Mouse (Mus musculus): Measurements from ENCODE around the gene Tnfrsf4. TPM values are rescaled to one million over a fixed set of nuclear protein-coding genes. Genes with fewer than 3 reads are reported as not detected.

The Tnfrsf4 gene
- polyA plus RNA-seq, 1 experiment, result 81.3 TPM

DNA sequence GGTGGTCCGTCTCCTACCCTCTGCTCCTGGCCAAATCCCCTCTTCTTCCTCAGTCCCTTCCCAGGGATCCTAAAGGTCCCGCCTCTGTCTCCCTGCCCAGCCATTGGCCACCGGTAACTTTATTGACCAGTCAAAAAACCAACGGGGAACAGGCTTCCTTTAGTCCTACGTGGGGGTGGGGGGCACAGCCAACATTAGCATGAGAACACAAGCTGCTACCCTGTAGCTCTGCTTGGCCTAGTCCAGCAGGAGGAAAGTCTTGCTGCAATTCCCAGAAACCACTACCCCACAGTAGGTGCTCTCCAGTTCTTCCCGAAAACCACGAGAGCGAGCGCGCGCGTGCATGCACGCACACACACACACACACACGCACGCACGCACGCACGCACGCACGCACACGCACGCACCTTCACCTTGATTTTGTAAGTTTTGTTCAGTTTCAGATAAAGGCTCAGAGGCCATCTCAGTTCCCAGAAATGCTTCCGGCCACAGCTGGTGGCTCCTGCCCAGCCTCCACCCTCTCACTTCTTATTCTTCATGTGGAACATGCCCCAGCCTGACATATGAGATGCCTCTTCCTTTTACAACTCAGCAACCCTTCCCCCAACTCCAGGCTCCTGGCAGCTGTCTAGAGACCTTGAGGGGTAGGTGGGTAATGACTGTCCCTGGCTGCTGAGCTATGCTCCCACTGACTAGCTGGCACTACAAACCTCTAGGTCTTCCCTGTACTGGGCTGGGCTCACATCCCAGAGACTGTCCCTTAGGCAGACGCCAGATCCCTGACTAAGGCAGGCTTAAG lies 18.1 kb downstream of the Tnfrsf4 start:
- WGBS, result 10% methylated on average over 24 of the region's 24 CpGs
- Histone ChIP-seq H3K4me3 (ENCODE audit: control insufficient read depth, insufficient read depth, low read length) (peak overlapping the region; percentile 37), H3K4me1 (replicated peaks; ENCODE audit: control insufficient read depth, insufficient read depth, low read length) (peaks cover 62% of the 10 kb centered on the region), H3K36me3 (ENCODE audit: control insufficient read depth, insufficient read depth, low read length) (no peaks in the 10 kb centered on the region; the same call in 1 of the 2 replicates), H3K27me3 (ENCODE audit: control insufficient read depth, insufficient read depth, low read length) (no peaks in the 10 kb centered on the region; the same call in 1 of the 2 replicates), H3K27ac (ENCODE audit: control insufficient read depth, insufficient read depth, low read length) (peak overlapping the region; percentile 91)
- no peak for TF ChIP-seq CTCF (IDR thresholded peaks at IDR 0.05; ENCODE audit: borderline replicate concordance, control insufficient read depth, extremely low read depth, insufficient read depth, low read length, poor library complexity)
- TF ChIP-seq POLR2A (IDR thresholded peaks at IDR 0.05; ENCODE audit: control insufficient read depth, extremely low read depth, insufficient read depth, low read length, poor library complexity), result no peak
- peak; percentile 59 for DNase-seq

DNA sequence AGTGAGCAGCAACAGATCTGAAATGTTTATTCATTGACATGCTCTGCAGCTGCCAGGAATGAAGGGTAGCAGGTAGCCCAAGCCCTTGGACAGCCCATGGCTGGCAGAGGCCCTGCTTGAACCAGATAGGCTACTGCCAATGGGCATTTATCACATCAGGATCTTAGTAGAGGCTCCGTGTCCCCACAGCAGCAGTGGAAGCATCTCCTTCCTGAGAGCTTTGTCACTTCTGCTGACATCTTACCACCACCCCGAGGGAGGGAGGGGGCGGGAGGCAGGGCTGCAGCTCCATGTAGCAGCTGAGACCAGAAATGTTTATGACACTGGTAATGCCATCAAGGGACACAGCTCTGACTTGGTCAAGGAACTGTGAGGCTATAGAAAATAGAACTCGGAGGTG lies 19.2 kb downstream of the Tnfrsf4 start:
- 44% methylated on average over 4 of the region's 4 CpGs for WGBS
- no peaks in the 10 kb centered on the region; the same call in 1 of the 2 replicates for H3K27me3 ChIP-seq (ENCODE audit: control insufficient read depth, insufficient read depth, low read length)
- no peak overlapping the region for H3K4me3 ChIP-seq (ENCODE audit: control insufficient read depth, insufficient read depth, low read length)
- H3K27ac ChIP-seq (ENCODE audit: control insufficient read depth, insufficient read depth, low read length), result peak overlapping the region; percentile 91
- H3K36me3 ChIP-seq (ENCODE audit: control insufficient read depth, insufficient read depth, low read length), result no peaks in the 10 kb centered on the region; the same call in 1 of the 2 replicates
- no peak for TF ChIP-seq CTCF (IDR thresholded peaks at IDR 0.05; ENCODE audit: borderline replicate concordance, control insufficient read depth, extremely low read depth, insufficient read depth, low read length, poor library complexity)
- no peak for TF ChIP-seq POLR2A (IDR thresholded peaks at IDR 0.05; ENCODE audit: control insufficient read depth, extremely low read depth, insufficient read depth, low read length, poor library complexity)
- peaks cover 56% of the 10 kb centered on the region for H3K4me1 ChIP-seq (replicated peaks; ENCODE audit: control insufficient read depth, insufficient read depth, low read length)
- peak; percentile 47 for DNase-seq

DNA sequence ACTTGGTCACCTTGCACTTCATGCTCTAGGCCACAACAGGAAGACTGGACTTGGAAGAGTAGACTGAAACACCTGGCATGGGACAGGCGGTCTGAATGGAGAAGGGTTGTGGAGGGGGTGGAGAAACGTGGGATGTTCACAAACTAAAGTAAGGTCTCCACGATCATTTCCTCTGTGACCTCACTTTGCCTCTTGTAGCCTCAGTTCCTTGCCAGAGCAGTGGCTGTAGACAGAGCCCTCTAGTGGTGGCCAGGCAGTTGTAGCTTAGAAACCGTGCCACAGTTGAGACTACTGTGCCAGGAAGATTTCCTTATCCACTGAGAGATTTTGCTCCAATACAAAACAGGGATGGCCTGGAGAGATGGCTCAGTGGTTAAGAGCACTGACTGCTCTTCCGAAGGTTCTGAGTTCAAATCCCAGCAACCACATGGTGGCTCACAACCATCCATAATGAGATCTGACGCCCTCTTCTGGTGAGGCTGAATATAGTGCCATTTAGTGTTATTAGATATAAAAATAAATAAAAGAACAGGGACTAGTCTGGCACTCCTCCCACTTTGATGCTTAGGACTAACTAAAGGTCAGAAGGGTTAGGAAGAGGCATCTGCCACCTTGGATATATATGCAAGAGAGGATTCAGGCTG lies 20.0 kb downstream of the Tnfrsf4 start:
- H3K27me3 ChIP-seq (ENCODE audit: control insufficient read depth, insufficient read depth, low read length), result no peaks in the 10 kb centered on the region; the same call in 1 of the 2 replicates
- 24% methylated on average over 6 of the region's 6 CpGs for WGBS
- peaks cover 56% of the 10 kb centered on the region for H3K4me1 ChIP-seq (replicated peaks; ENCODE audit: control insufficient read depth, insufficient read depth, low read length)
- no peaks in the 10 kb centered on the region; the same call in 1 of the 2 replicates for H3K36me3 ChIP-seq (ENCODE audit: control insufficient read depth, insufficient read depth, low read length)
- TF ChIP-seq CTCF (IDR thresholded peaks at IDR 0.05; ENCODE audit: borderline replicate concordance, control insufficient read depth, extremely low read depth, insufficient read depth, low read length, poor library complexity), result peak; percentile 43; the same call in 1 of the 2 replicates
- TF ChIP-seq POLR2A (IDR thresholded peaks at IDR 0.05; ENCODE audit: control insufficient read depth, extremely low read depth, insufficient read depth, low read length, poor library complexity), result no peak
- no peak overlapping the region for H3K4me3 ChIP-seq (ENCODE audit: control insufficient read depth, insufficient read depth, low read length)
- DNase-seq, result peak; percentile 68
- peak overlapping the region; percentile 91 for H3K27ac ChIP-seq (ENCODE audit: control insufficient read depth, insufficient read depth, low read length)

DNA sequence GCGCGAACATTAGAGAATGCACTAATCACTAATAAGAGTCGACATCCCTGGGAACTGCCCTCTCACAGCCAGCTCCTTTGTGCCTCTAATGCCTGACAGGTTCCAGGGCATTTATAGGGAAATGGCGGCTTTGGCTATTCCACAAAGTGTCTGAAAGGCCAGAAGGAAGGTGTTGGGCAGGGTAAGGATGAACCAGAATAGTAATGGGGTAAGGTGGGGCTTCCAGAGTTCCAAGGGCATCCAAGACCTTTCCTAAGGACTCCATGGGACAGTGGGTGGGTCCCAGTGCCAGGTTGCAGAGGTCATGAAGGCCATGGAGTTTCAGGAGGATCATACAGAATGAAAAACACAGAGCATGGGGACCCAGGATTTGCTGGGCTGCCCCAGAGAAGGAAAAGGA lies 20.7 kb downstream of the Tnfrsf4 start:
- TF ChIP-seq CTCF (IDR thresholded peaks at IDR 0.05; ENCODE audit: borderline replicate concordance, control insufficient read depth, extremely low read depth, insufficient read depth, low read length, poor library complexity) (no peak), POLR2A (IDR thresholded peaks at IDR 0.05; ENCODE audit: control insufficient read depth, extremely low read depth, insufficient read depth, low read length, poor library complexity) (no peak)

DNA sequence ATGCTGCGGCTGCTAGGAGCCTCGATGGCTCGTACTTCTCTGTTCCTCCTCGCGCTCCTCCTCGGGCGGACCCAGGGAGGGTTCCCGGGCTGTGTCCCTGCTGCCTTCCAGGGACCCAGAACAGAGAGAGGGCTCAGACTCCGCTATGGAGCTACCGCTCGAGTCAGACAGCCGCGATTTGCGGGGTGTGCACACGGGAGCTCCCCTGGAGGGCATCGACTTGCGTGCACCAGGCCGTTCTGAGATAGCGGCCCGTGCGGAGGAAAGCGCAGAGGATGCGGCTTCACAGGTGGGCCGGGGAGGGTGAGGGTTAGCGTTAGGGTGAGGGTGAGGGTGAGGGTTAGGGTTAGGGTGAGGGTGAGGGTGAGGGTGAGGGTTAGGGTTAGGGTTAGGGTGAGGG lies 21.3 kb downstream of the Tnfrsf4 start:
- Histone ChIP-seq H3K4me1 (replicated peaks; ENCODE audit: control insufficient read depth, insufficient read depth, low read length) (peaks cover 56% of the 10 kb centered on the region), H3K4me3 (ENCODE audit: control insufficient read depth, insufficient read depth, low read length) (no peak overlapping the region), H3K36me3 (ENCODE audit: control insufficient read depth, insufficient read depth, low read length) (no peaks in the 10 kb centered on the region), H3K27me3 (ENCODE audit: control insufficient read depth, insufficient read depth, low read length) (no peaks in the 10 kb centered on the region; the same call in 1 of the 2 replicates), H3K27ac (ENCODE audit: control insufficient read depth, insufficient read depth, low read length) (no peak overlapping the region)
- DNase-seq, result no peak
- no peak for TF ChIP-seq POLR2A (IDR thresholded peaks at IDR 0.05; ENCODE audit: control insufficient read depth, extremely low read depth, insufficient read depth, low read length, poor library complexity)
- 19% methylated on average over 25 of the region's 25 CpGs for WGBS

More for the DNA sequence above, 20.7 kb downstream of the Tnfrsf4 start:
- 90% methylated on average over 4 of the region's 4 CpGs for WGBS
- no peak for DNase-seq
- Histone ChIP-seq H3K36me3 (ENCODE audit: control insufficient read depth, insufficient read depth, low read length) (no peaks in the 10 kb centered on the region), H3K27me3 (ENCODE audit: control insufficient read depth, insufficient read depth, low read length) (no peaks in the 10 kb centered on the region; the same call in 1 of the 2 replicates), H3K27ac (ENCODE audit: control insufficient read depth, insufficient read depth, low read length) (no peak overlapping the region), H3K4me3 (ENCODE audit: control insufficient read depth, insufficient read depth, low read length) (no peak overlapping the region), H3K4me1 (replicated peaks; ENCODE audit: control insufficient read depth, insufficient read depth, low read length) (peaks cover 56% of the 10 kb centered on the region)

DNA sequence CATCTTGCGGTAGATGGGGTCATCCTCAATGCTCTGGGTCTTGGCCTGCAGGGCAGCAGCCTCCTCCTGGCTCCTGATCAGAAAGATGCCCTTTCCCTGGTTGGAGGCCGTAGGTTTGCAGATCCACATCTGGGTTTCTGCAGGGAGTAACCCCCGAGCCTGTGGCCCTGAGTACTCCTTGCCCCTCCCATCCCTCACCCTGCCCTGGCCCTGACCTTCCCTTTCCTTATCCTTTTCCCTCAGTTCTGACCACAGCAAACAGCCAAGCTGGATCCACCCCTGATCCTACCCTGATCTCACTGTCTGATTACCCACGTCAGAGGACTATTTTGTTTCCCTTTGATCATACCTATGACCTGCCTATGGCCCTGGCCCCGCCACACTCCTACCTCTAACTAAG lies 31.1 kb downstream of the Tnfrsf4 start:
- WGBS, result 88% methylated on average over 5 of the region's 5 CpGs
- no peaks in the 10 kb centered on the region for H3K36me3 ChIP-seq (ENCODE audit: control insufficient read depth, insufficient read depth, low read length)
- no peak for DNase-seq
- TF ChIP-seq CTCF (IDR thresholded peaks at IDR 0.05; ENCODE audit: borderline replicate concordance, control insufficient read depth, extremely low read depth, insufficient read depth, low read length, poor library complexity) (no peak), POLR2A (IDR thresholded peaks at IDR 0.05; ENCODE audit: control insufficient read depth, extremely low read depth, insufficient read depth, low read length, poor library complexity) (no peak)
- no peaks in the 10 kb centered on the region for H3K27me3 ChIP-seq (ENCODE audit: control insufficient read depth, insufficient read depth, low read length)
- H3K27ac ChIP-seq (ENCODE audit: control insufficient read depth, insufficient read depth, low read length), result no peak overlapping the region
- H3K4me3 ChIP-seq (ENCODE audit: control insufficient read depth, insufficient read depth, low read length), result no peak overlapping the region
- no peaks in the 10 kb centered on the region for H3K4me1 ChIP-seq (replicated peaks; ENCODE audit: control insufficient read depth, insufficient read depth, low read length)

Data from thymus, adult 2 months (tissue).